Mouse (Mus musculus): ENCODE results near the gene Olfr457.

GRCm38 (mm10) chr6:42484633-42485032 is 8.5 kb upstream of the Olfr457 start:
- TF ChIP-seq CTCF (conservative IDR thresholded peaks at IDR 0.05; ENCODE audit: low read length) (no peak), NANOG (IDR thresholded peaks at IDR 0.05; ENCODE audit: borderline replicate concordance, low read length) (no peak), POU5F1 (IDR thresholded peaks at IDR 0.05; ENCODE audit: borderline replicate concordance, low read length) (no peak)
